Mouse (Mus musculus) macrophage (primary cell): ENCODE data around the gene Ctns. TPM values are rescaled to one million over a fixed set of nuclear protein-coding genes. Genes with fewer than 3 reads are reported as not detected.
A peak's percentile ranks its signal among the peaks of the same experiment; 100 is the strongest.

Experiments
- H3K27ac ChIP-seq: fragments of 350-480 bp; formaldehyde crosslinking; 2 replicates; pipeline ENCODE4 v1.9.0; 2021
- H3K36me3 ChIP-seq: fragments of 350-480 bp; formaldehyde crosslinking; 2 replicates; pipeline ENCODE4 v1.9.0; 2021; ENCODE audit errors: inconsistent target
- H3K4me3 ChIP-seq: fragments of 350-480 bp; formaldehyde crosslinking; 2 replicates; pipeline ENCODE4 v1.9.0; 2021; ENCODE audit errors: inconsistent target
- H3K79me2 ChIP-seq: fragments of 350-480 bp; formaldehyde crosslinking; 2 replicates; pipeline ENCODE4 v1.9.0; 2021; ENCODE audit errors: inconsistent target
- WGBS: methylation state at CpG from one replicate; pipeline ENCODE4 v1.1.7; 2026; ENCODE audit warnings: inconsistent platforms; ENCODE audit not compliant: missing documents; 5-methylcytosine and 5-hydroxymethylcytosine counted together
- polyA plus RNA-seq: library from polyadenylated mRNA; stranded (reverse); fragments of 250-400 nt; gene quantifications from 3 replicates; pipeline ENCODE4 v1.2.4, GENCODE M21; 2018; ENCODE audit warnings: inconsistent platforms

The Ctns gene
- polyA plus RNA-seq, 1 experiment from 2014 or later, result 44.3 TPM

GRCm38 (mm10) chr11:73146026-73146974 lies 52.5 kb downstream of the Ctns start:
- Histone ChIP-seq H3K4me3 (no peak overlapping the region), H3K27ac (no peak overlapping the region), H3K36me3 (no peaks in the 10 kb centered on the region), H3K79me2 (no peaks in the 10 kb centered on the region)
- WGBS, result 92% methylated on average over 11 of the region's 11 CpGs

- no peaks in the 10 kb centered on the region for H3K36me3 ChIP-seq
- 100% methylated on average over 1 of the region's 1 CpGs for WGBS
- no peak overlapping the region for H3K27ac ChIP-seq
- H3K79me2 ChIP-seq, result no peaks in the 10 kb centered on the region
- no peak overlapping the region for H3K4me3 ChIP-seq
Observed at GRCm38 (mm10) chr11:73144261-73144681, 54.6 kb downstream of the Ctns start.

- Histone ChIP-seq H3K36me3 (no peaks in the 10 kb centered on the region), H3K79me2 (peaks cover 49% of the 10 kb centered on the region), H3K27ac (peak within 1 kb of the TSS; percentile 58), H3K4me3 (peak within 1 kb of the TSS; percentile 70)
- WGBS, result under 1% methylated on average over 66 of the region's 84 CpGs
Observed at GRCm38 (mm10) chr11:73137591-73138501, 61.0 kb downstream of the Ctns start, which contains the start of gene Haspin. Haspin (minus strand) TSS chr11:73138294.

- Histone ChIP-seq H3K79me2 (peaks cover 56% of the 10 kb centered on the region), H3K4me3 (peak overlapping the region; percentile 70), H3K36me3 (no peaks in the 10 kb centered on the region), H3K27ac (peak overlapping the region; percentile 58)
- WGBS, result 3% methylated on average over 11 of the region's 11 CpGs
Observed at GRCm38 (mm10) chr11:73137116-73137515, 61.7 kb downstream of the Ctns start.

- Histone ChIP-seq H3K4me3 (peak overlapping the region; percentile 70), H3K36me3 (no peaks in the 10 kb centered on the region), H3K27ac (peak overlapping the region; percentile 58), H3K79me2 (peaks cover 60% of the 10 kb centered on the region)
- WGBS, result 26% methylated on average over 6 of the region's 6 CpGs
Observed at GRCm38 (mm10) chr11:73136587-73136986, 62.3 kb downstream of the Ctns start.

- no peak overlapping the region for H3K4me3 ChIP-seq
- H3K79me2 ChIP-seq, result peaks cover 73% of the 10 kb centered on the region
- no peaks in the 10 kb centered on the region for H3K36me3 ChIP-seq
- 87% methylated on average over 5 of the region's 5 CpGs for WGBS
- no peak overlapping the region for H3K27ac ChIP-seq
Observed at GRCm38 (mm10) chr11:73134222-73134621, 64.6 kb downstream of the Ctns start.

Other genes with a start within 250 kb of the Ctns start
- 5.0 to 11.9 TPM (median 5.1 TPM) in 3 replicates for gene Atp2a3, start 237.9 kb downstream of the Ctns start, polyA plus RNA-seq
- gene P2rx1, start 199.9 kb downstream of the Ctns start, polyA plus RNA-seq, result 0.12 to 0.80 TPM (median 0.33 TPM) in 3 replicates
- not detected in 3 replicates for gene Camkk1, start 180.0 kb downstream of the Ctns start, polyA plus RNA-seq
- 4.9 to 6.5 TPM (median 4.9 TPM) in 3 replicates for gene Ncbp3, start 151.3 kb downstream of the Ctns start, polyA plus RNA-seq
- 0.04 to 0.10 TPM in 2 of 3 replicates, not detected in the other for gene Itgae, start 108.5 kb downstream of the Ctns start, polyA plus RNA-seq
- 3.7 to 6.3 TPM (median 4.0 TPM) in 3 replicates for gene Haspin, start 60.7 kb downstream of the Ctns start, polyA plus RNA-seq
- gene P2rx5, start 38.6 kb downstream of the Ctns start, polyA plus RNA-seq, result 0.08 to 0.42 TPM in 2 of 3 replicates, not detected in the other
- gene Emc6, start 22.0 kb downstream of the Ctns start, polyA plus RNA-seq, result 17.6 to 52.2 TPM (median 32.5 TPM) in 3 replicates
- 31.5 to 54.1 TPM (median 45.7 TPM) in 3 replicates for gene Tax1bp3, start 22.0 kb downstream of the Ctns start, polyA plus RNA-seq
- gene Shpk, start 418 bp upstream of the Ctns start, polyA plus RNA-seq, result 3.1 to 4.5 TPM (median 3.4 TPM) in 3 replicates
- not detected in 3 replicates for gene Trpv1, start 35.2 kb upstream of the Ctns start, polyA plus RNA-seq
- gene Trpv3, start 68.3 kb upstream of the Ctns start, polyA plus RNA-seq, result not detected in 3 replicates
- gene Aspa, start 130.6 kb upstream of the Ctns start, polyA plus RNA-seq, result 0.83 to 3.9 TPM (median 1.8 TPM) in 3 replicates
- gene Gm49340, start 130.7 kb upstream of the Ctns start, polyA plus RNA-seq, result not detected in 3 replicates
- gene Spata22, start 130.7 kb upstream of the Ctns start, polyA plus RNA-seq, result not detected in 3 replicates
- not detected in 3 replicates for gene Olfr20, start 151.7 kb upstream of the Ctns start, polyA plus RNA-seq
- not detected in 3 replicates for gene Olfr376, start 172.2 kb upstream of the Ctns start, polyA plus RNA-seq
- not detected in 3 replicates for gene Olfr1, start 200.6 kb upstream of the Ctns start, polyA plus RNA-seq
- gene Olfr378, start 229.4 kb upstream of the Ctns start, polyA plus RNA-seq, result not detected in 3 replicates